Mouse (Mus musculus) adrenal gland, postnatal 25 days (tissue): ENCODE results near the gene Gm21985. TPM values are rescaled to one million over a fixed set of nuclear protein-coding genes. Genes with fewer than 3 reads are reported as not detected.

Experiments used
- DNase-seq: peaks from one replicate; pipeline ENCODE4 v3.0.0; 2021; ENCODE audit warnings: mixed read lengths
- long read RNA-seq: library from polyadenylated mRNA; stranded (forward); transcript quantifications from one replicate; pipeline ENCODE4 v2.0.0, GENCODE M21; 2021
- total RNA-seq: library from RNA; stranded (reverse); gene quantifications from 2 replicates; pipeline ENCODE4 v1.2.3, GENCODE M21; 2021

The Gm21985 gene
- not detected in 2 replicates for total RNA-seq
- long read RNA-seq, partial matches to known transcripts = 0 of 6 reads
- long read RNA-seq, other reads (novel, unspliced or antisense) = 6 of 6 reads

GRCm38 (mm10) chr2:112266242-112266592 is at the start of gene Gm21985:
Gm21985 (plus strand) TSS chr2:112266314.
- peak; percentile 69 for DNase-seq

GRCm38 (mm10) chr2:112217614-112218013 is 48.5 kb upstream of the Gm21985 start:
- no peak for DNase-seq

GRCm38 (mm10) chr2:112220880-112221279 is 45.2 kb upstream of the Gm21985 start:
- no peak for DNase-seq

GRCm38 (mm10) chr2:112222607-112223006 is 43.5 kb upstream of the Gm21985 start:
- no peak for DNase-seq

GRCm38 (mm10) chr2:112224356-112224755 is 41.8 kb upstream of the Gm21985 start:
- DNase-seq = no peak

GRCm38 (mm10) chr2:112232623-112233022 is 33.5 kb upstream of the Gm21985 start:
- DNase-seq = no peak

- no peak for DNase-seq
These were observed 29.5 kb upstream of the Gm21985 start for GRCm38 (mm10) chr2:112236620-112237019.

- DNase-seq = no peak
These were observed 28.1 kb upstream of the Gm21985 start for GRCm38 (mm10) chr2:112238006-112238405.

GRCm38 (mm10) chr2:112239212-112239934 is 26.7 kb upstream of the Gm21985 start, which contains the start of gene Lpcat4:
Lpcat4 (plus strand) TSS chr2:112239468.
- DNase-seq = peak; percentile 88

- DNase-seq = peak; percentile 15
These were observed 26.0 kb upstream of the Gm21985 start for GRCm38 (mm10) chr2:112239935-112240721.

GRCm38 (mm10) chr2:112241787-112242186 is 24.3 kb upstream of the Gm21985 start:
- no peak for DNase-seq

GRCm38 (mm10) chr2:112245307-112245706 is 20.8 kb upstream of the Gm21985 start:
- DNase-seq = no peak

GRCm38 (mm10) chr2:112246193-112246592 is 19.9 kb upstream of the Gm21985 start:
- no peak for DNase-seq

GRCm38 (mm10) chr2:112247323-112247722 is 18.8 kb upstream of the Gm21985 start:
- DNase-seq = no peak

GRCm38 (mm10) chr2:112249780-112250453 is 16.2 kb upstream of the Gm21985 start:
- no peak for DNase-seq

- DNase-seq = peak; percentile 24
These were observed 11.2 kb upstream of the Gm21985 start for GRCm38 (mm10) chr2:112254675-112255515.

GRCm38 (mm10) chr2:112259241-112259962 is 6.7 kb upstream of the Gm21985 start, which contains the start of gene Nutm1:
Nutm1 (minus strand) TSS chr2:112259291.
- no peak for DNase-seq

GRCm38 (mm10) chr2:112261748-112262653 is 4.1 kb upstream of the Gm21985 start, which contains the start of gene Nop10:
Nop10 (plus strand) TSS chr2:112261926.
- peak; percentile 77 for DNase-seq

- no peak for DNase-seq
These were observed 3.3 kb upstream of the Gm21985 start for GRCm38 (mm10) chr2:112262779-112263295.

GRCm38 (mm10) chr2:112264364-112264763 is 1.8 kb upstream of the Gm21985 start:
- DNase-seq = no peak
